Mouse (Mus musculus) heart, postnatal 0 days (tissue): ENCODE data around the gene Tmem107. TPM values are rescaled to one million over a fixed set of nuclear protein-coding genes. Genes with fewer than 3 reads are reported as not detected.

Experiments
- ATAC-seq: fragments of 200-750 bp; cut with Nextera tagmentation; 2 replicates; pipeline ENCODE4 v1.8.0; 2017; ENCODE audit warnings: low read depth, moderate number of reproducible peaks, moderate library complexity; ENCODE audit not compliant: insufficient read depth
- DNase-seq: peaks from one replicate; pipeline ENCODE4 v3.0.0-alpha.2; 2016; ENCODE audit warnings: low spot score
- H3K27ac ChIP-seq: fragments of 300-500 bp; sonication (generic); 2 replicates; pipeline ENCODE4 v1.5.1; 2014; ENCODE audit warnings: low read depth, mild to moderate bottlenecking
- H3K27me3 ChIP-seq: fragments of 300-500 bp; sonication (generic); 2 replicates; pipeline ENCODE4 v1.6.1; 2014; ENCODE audit warnings: low read length, mixed read lengths; ENCODE audit not compliant: control insufficient read depth, insufficient read depth
- H3K36me3 ChIP-seq: fragments of 300-500 bp; sonication (generic); replicated peaks from 2 replicates; pipeline ENCODE4 v1.6.1; 2014; ENCODE audit warnings: low read length, mixed read lengths; ENCODE audit not compliant: control insufficient read depth, insufficient read depth
- H3K4me1 ChIP-seq: fragments of 300-500 bp; sonication (generic); 2 replicates; pipeline ENCODE4 v1.6.1; 2014; ENCODE audit warnings: antibody characterized with exemption; ENCODE audit not compliant: control insufficient read depth, insufficient read depth
- H3K4me2 ChIP-seq: fragments of 300-500 bp; sonication (generic); 2 replicates; pipeline ENCODE4 v1.6.1; 2014; ENCODE audit warnings: low read depth, mild to moderate bottlenecking, low read length, moderate library complexity
- H3K4me3 ChIP-seq: fragments of 300-500 bp; sonication (generic); 2 replicates; pipeline ENCODE4 v1.5.1; 2014; ENCODE audit warnings: low read depth, low read length
- H3K9ac ChIP-seq: fragments of 300-500 bp; sonication (generic); replicated peaks from 2 replicates; pipeline ENCODE4 v1.6.1; 2014; ENCODE audit warnings: low read depth, low read length, mixed read lengths
- H3K9me3 ChIP-seq: fragments of 300-500 bp; sonication (generic); replicated peaks from 2 replicates; pipeline ENCODE4 v1.6.1; 2016; ENCODE audit warnings: low read length; ENCODE audit not compliant: control insufficient read depth
- CTCF ChIP-seq: IDR thresholded peaks from 2 replicates; pipeline ENCODE4 v1.5.1; 2016; ENCODE audit warnings: antibody characterized with exemption, control low read depth, low read depth
- EP300 ChIP-seq: IDR thresholded peaks from 2 replicates; pipeline ENCODE4 v1.6.1; 2016; ENCODE audit warnings: antibody characterized with exemption, low read depth
- WGBS: fragments of 180-500 bp; shearing (Covaris S2); extraction: QIAGEN DNeasy Blood & Tissue Kit; methylation state at CpG from one replicate; pipeline ENCODE4 v1.1.7; 2014; 5-methylcytosine and 5-hydroxymethylcytosine counted together
- polyA plus RNA-seq: library from polyadenylated mRNA; unstranded; fragments of >200 nt; fragmentation: Nextera tagmentation; extraction: Ambion mirVana; gene quantifications from 2 replicates; pipeline ENCODE4 v1.2.1, GENCODE M21; 2015
- total RNA-seq: library from RNA; depleted of rRNA; stranded (reverse); fragments of >200 nt; gene quantifications from 2 replicates; pipeline ENCODE4 v1.2.3, GENCODE M21; 2014; ENCODE audit warnings: low replicate concordance

Tmem107 gene
- total and polyA plus RNA-seq, 2 experiments from 2014 or later: 10.9 to 18.3 TPM

DNA sequence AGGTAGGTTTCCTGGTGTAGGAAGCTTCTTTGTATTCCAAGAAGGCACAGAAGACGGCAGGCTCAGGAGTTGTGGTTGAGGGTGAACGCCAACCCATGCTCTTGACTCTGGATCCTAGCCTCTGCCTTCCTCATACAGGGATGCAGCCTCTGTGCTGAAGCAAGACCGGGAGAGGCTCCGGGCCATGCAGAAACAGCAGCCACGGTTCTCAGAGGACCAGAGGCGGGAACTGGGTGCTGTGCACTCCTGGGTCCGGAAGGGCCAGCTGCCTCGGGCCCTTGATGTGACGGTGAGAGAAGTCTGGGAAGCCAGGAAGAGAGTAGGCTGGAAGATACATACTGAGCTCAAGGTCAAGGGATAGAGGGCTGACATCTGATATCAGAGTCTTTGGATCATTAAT lies 37.6 kb downstream of the Tmem107 start:
- H3K36me3 ChIP-seq: peaks cover 69% of the 10 kb centered on the region
- H3K27me3 ChIP-seq: no peaks in the 10 kb centered on the region
- no peak overlapping the region for H3K4me3 ChIP-seq
- no peak for DNase-seq
- TF ChIP-seq EP300 (no peak), CTCF (no peak)
- H3K9me3 ChIP-seq: no peaks in the 10 kb centered on the region
- no peak overlapping the region for H3K9ac ChIP-seq
- WGBS: 88% methylated on average over 9 of the region's 9 CpGs
- H3K4me2 ChIP-seq: no peak overlapping the region
- 0 out of 2 replicates have a peak, but pooled peaks cover 13% of the 10 kb centered on the region for H3K4me1 ChIP-seq
- ATAC-seq: no peak
- no peak overlapping the region for H3K27ac ChIP-seq

DNA sequence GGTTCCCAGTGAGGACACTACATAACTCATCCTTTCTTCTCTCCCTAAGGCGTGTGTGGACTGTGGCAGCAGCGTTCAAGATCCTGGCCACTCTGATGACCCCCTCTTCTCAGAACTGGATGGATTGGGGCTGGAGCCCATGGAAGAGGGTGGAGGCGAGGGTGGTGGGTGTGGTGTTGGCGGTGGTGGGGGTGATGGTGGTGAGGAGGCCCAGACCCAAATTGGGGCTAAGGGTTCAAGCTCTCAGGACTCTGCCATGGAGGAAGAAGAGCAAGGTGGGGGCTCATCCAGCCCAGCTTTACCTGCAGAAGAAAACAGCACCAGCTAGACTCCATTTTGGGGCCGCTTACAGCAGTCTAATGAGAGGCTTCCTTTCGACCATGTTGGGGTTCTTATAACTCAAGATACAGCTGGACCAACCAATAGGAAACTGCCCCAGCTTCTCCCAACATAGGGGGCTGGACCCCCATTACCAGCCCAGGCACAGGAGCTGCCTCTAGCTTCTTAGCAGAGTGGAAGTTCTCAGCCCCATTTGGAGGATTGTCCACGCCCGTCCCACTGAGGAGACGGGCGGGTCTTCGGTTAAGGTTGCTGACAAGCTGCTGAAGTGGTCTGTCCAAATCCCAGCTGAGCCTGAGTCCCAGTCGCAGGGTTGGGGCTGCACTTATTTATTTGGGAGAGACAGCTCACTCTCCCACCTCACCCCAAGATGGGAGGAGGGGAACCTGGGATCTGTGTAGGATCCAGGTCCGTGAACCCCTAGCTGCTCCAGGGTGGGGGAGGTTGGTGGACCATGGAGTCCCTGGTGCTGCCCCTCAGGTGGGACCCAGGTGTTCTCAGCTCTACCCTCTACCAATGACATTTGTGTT lies 38.7 kb downstream of the Tmem107 start:
- WGBS: 76% methylated on average over 13 of the region's 13 CpGs
- Histone ChIP-seq H3K36me3 (peaks cover 58% of the 10 kb centered on the region), H3K4me2 (no peak overlapping the region), H3K27ac (no peak overlapping the region), H3K27me3 (no peaks in the 10 kb centered on the region), H3K4me1 (0 out of 2 replicates have a peak, but pooled peaks cover 13% of the 10 kb centered on the region), H3K9me3 (no peaks in the 10 kb centered on the region), H3K4me3 (no peak overlapping the region), H3K9ac (no peak overlapping the region)
- DNase-seq (no peak), ATAC-seq (no peak)
- TF ChIP-seq EP300: no peak
- no peak for TF ChIP-seq CTCF

GRCm38 (mm10) chr11:69110319-69111046 lies 39.9 kb downstream of the Tmem107 start:
- Histone ChIP-seq H3K36me3 (peaks cover 46% of the 10 kb centered on the region), H3K27ac (peak overlapping the region; percentile 50), H3K27me3 (no peaks in the 10 kb centered on the region), H3K4me1 (0 out of 2 replicates have a peak, but pooled peaks cover 13% of the 10 kb centered on the region), H3K9me3 (no peaks in the 10 kb centered on the region), H3K9ac (peak overlapping the region; percentile 44; the same call in 1 of the 2 replicates), H3K4me2 (peak overlapping the region; percentile 62), H3K4me3 (peak overlapping the region; percentile 44)
- no peak for TF ChIP-seq CTCF
- no peak; the same call in 1 of the 2 replicates for TF ChIP-seq EP300
- DNase-seq (peak; percentile 53), ATAC-seq (peak; percentile 51)
- 2% methylated on average over 30 of the region's 30 CpGs for WGBS

- Histone ChIP-seq H3K9ac (peak overlapping the region; percentile 44; the same call in 1 of the 2 replicates), H3K27ac (peak overlapping the region; percentile 41), H3K9me3 (no peaks in the 10 kb centered on the region), H3K4me3 (peak overlapping the region; percentile 44), H3K27me3 (no peaks in the 10 kb centered on the region), H3K4me1 (0 out of 2 replicates have a peak, but pooled peaks cover 13% of the 10 kb centered on the region), H3K36me3 (peaks cover 39% of the 10 kb centered on the region), H3K4me2 (peak overlapping the region; percentile 62)
- ATAC-seq (no peak), DNase-seq (no peak)
- TF ChIP-seq EP300: no peak
- no peak for TF ChIP-seq CTCF
- 3% methylated on average over 21 of the region's 21 CpGs for WGBS
Measured at GRCm38 (mm10) chr11:69111051-69111810, 40.6 kb downstream of the Tmem107 start.

DNA sequence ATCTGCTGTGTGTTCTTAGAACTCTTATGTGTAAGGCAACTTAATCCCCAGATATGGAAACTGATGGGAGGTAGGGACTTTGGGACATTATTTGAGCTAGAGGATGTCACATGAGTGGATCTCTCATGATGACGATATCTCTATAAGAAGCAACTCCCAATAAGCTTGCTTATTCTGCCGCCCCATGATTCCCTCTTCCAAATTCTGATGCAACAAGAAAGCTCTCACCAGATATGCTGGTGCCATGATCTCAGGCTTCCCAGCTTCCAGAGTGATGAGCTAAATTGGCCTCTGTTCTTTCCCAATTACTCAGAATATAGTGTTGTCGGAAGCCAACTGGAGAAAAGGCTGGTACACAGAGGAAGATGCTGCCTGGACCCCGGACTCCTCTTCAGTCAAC lies 41.3 kb downstream of the Tmem107 start:
- peak; percentile 60 for DNase-seq
- H3K4me2 ChIP-seq: no peak overlapping the region
- H3K4me1 ChIP-seq: 0 out of 2 replicates have a peak, but pooled peaks cover 13% of the 10 kb centered on the region
- H3K36me3 ChIP-seq: peaks cover 32% of the 10 kb centered on the region
- H3K9ac ChIP-seq: no peak overlapping the region
- H3K27ac ChIP-seq: peak overlapping the region; percentile 41; the same call in 1 of the 2 replicates
- WGBS: 40% methylated on average over 4 of the region's 4 CpGs
- ATAC-seq: no peak
- H3K9me3 ChIP-seq: no peaks in the 10 kb centered on the region
- H3K27me3 ChIP-seq: no peaks in the 10 kb centered on the region
- TF ChIP-seq EP300 (no peak), CTCF (no peak)
- H3K4me3 ChIP-seq: no peak overlapping the region
